Mouse (Mus musculus): Measurements from ENCODE around the gene Tubgcp2.
A peak's percentile ranks its signal among the peaks of the same experiment; 100 is the strongest.

Tubgcp2 gene

GRCm38 (mm10) chr7:140036281-140037170, at the start of gene Tubgcp2, which contains the start of gene Zfp511:
Gene Tubgcp2, minus strand, starts transcription at chr7:140036669.
Gene Zfp511, plus strand, starts transcription at chr7:140036391.
- DNase-seq (ENCODE audit: low spot score in 2 of 2): peak; percentile 91 to 92

- peak; percentile 95 to 96 for DNase-seq (ENCODE audit: low spot score in 2 of 2)
These were observed 45.8 kb upstream of the Tubgcp2 start, which contains the start of gene Caly for GRCm38 (mm10) chr7:140082242-140082678. Gene Caly, minus strand, starts transcription at chr7:140082548.

GRCm38 (mm10) chr7:140081408-140082241, 45.2 kb upstream of the Tubgcp2 start:
- DNase-seq (ENCODE audit: low spot score in 2 of 2): peak; percentile 20 to 41

- peak; percentile 89 to 93 for DNase-seq (ENCODE audit: low spot score in 2 of 2)
These were observed 44.2 kb upstream of the Tubgcp2 start for GRCm38 (mm10) chr7:140080503-140081156.

GRCm38 (mm10) chr7:140078711-140079110, 42.2 kb upstream of the Tubgcp2 start:
- peak in 1 of 2 experiments; percentile 49 for DNase-seq (ENCODE audit: low spot score in 2 of 2)

GRCm38 (mm10) chr7:140077698-140078097, 41.2 kb upstream of the Tubgcp2 start:
- DNase-seq (ENCODE audit: low spot score in 2 of 2): no peak

- DNase-seq (ENCODE audit: low spot score in 2 of 2): no peak
These were observed 33.7 kb upstream of the Tubgcp2 start for GRCm38 (mm10) chr7:140070042-140070711.

- DNase-seq (ENCODE audit: low spot score in 2 of 2): no peak
These were observed 30.9 kb upstream of the Tubgcp2 start for GRCm38 (mm10) chr7:140067397-140067796.

- DNase-seq (ENCODE audit: low spot score in 2 of 2): peak; percentile 48 to 50
These were observed 26.6 kb upstream of the Tubgcp2 start for GRCm38 (mm10) chr7:140063092-140063491.

GRCm38 (mm10) chr7:140062307-140062706, 25.8 kb upstream of the Tubgcp2 start:
- DNase-seq (ENCODE audit: low spot score in 2 of 2): no peak

- DNase-seq (ENCODE audit: low spot score in 2 of 2): no peak
These were observed 25.3 kb upstream of the Tubgcp2 start for GRCm38 (mm10) chr7:140061832-140062130.

- DNase-seq (ENCODE audit: low spot score in 2 of 2): no peak
These were observed 24.7 kb upstream of the Tubgcp2 start for GRCm38 (mm10) chr7:140060936-140061831.

GRCm38 (mm10) chr7:140059601-140060000, 23.1 kb upstream of the Tubgcp2 start:
- DNase-seq (ENCODE audit: low spot score in 2 of 2): no peak

- DNase-seq (ENCODE audit: low spot score in 2 of 2): no peak
These were observed 22.1 kb upstream of the Tubgcp2 start for GRCm38 (mm10) chr7:140058528-140058927.

- DNase-seq (ENCODE audit: low spot score in 2 of 2): no peak
These were observed 21.2 kb upstream of the Tubgcp2 start for GRCm38 (mm10) chr7:140057413-140058407.

GRCm38 (mm10) chr7:140054124-140054523, 17.7 kb upstream of the Tubgcp2 start:
- no peak for DNase-seq (ENCODE audit: low spot score in 2 of 2)

- no peak for DNase-seq (ENCODE audit: low spot score in 2 of 2)
These were observed 12.7 kb upstream of the Tubgcp2 start for GRCm38 (mm10) chr7:140049115-140049689.

- DNase-seq (ENCODE audit: low spot score in 2 of 2): no peak
These were observed 12.1 kb upstream of the Tubgcp2 start, which contains the start of gene Msx3 for GRCm38 (mm10) chr7:140048361-140049114. Gene Msx3, minus strand, starts transcription at chr7:140049089.

Data from right cerebral cortex, postnatal 36 days (tissue).